Mouse (Mus musculus) lung, adult 18-20 months (tissue): ENCODE measurements around the gene Spdye4c.

Source experiments
- DNase-seq, 2 experiments: peaks; one replicate each; pipeline ENCODE4 v3.0.0; 2022; ENCODE audit warnings: mixed read lengths in 2 of 2

The Spdye4c gene

DNA sequence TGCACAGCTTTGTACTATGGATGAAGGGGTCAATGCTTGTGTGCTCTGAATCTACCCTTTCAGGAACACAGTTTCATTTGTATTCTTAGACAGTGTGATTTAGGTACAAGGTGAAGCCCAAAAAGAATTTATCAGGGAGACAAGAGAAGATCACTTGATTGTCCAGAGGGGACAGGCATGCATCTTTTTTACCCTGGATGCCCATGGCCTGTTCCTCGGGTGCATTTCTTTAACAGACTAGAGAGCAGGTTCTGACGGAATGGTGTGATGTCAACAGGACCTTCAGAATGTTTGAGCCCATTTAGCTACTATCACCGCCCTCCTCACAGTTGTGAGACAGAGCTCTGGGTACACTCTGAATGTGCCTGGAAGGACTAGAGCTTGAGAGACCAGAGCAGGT lies at the start of gene Spdye4c:
TSS of gene Spdye4c (plus strand) at position 301 of the 400 bp plus-strand sequence.
- no peak for DNase-seq

DNA sequence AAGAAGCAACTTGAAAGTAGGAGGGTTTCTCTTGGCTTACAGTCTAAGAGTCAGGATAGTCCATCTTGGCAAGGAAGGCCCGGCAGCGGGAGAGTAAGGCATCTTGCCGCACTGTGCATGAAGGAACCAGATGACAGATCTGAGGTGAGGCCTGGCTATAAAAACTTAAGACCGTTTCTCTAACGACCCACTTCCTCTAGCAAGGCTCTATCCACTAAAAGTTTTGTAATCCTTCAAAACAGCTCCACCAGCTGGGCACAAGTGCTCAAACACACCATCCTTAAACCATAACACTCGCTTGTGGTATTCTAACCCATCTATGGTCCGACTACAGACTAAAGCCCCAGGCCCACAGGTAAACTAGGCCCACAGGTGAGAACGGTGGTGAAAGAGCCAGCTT lies 47.5 kb upstream of the Spdye4c start:
- no peak for DNase-seq

DNA sequence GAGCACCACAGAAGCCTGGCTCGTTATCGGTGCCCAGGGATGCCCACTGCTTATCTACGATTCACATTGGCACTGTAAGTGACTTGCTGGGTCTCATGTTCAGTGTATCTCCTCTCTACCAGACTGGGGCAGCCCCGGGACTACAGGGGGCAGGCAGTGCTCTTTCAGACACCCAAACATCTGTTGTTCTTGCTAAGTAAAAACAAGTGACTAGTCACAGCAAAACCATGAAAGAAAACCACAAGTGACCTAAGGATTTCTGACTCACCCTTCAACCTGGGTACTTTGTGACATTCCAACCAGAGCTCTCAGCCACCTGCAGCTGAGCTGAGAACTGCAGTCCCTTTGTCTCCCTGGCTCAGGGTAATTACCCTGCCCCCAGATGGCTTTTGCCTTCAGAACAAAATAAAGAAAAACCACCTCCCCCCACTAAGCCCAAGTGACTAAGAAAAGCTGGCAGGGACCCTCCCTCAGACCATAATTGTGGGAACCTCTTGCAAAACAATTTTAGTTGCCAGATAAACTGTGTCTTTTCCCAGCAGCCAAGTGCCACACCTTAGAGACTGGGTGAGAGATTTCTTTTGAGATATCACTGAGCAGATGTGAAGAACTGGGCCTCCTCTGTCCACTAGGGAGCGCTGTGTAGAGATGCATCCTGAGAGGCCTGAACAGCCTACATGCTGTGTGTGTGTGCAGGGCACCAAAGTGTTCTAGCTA lies 46.4 kb upstream of the Spdye4c start:
- DNase-seq, result peak; percentile 54 to 68

DNA sequence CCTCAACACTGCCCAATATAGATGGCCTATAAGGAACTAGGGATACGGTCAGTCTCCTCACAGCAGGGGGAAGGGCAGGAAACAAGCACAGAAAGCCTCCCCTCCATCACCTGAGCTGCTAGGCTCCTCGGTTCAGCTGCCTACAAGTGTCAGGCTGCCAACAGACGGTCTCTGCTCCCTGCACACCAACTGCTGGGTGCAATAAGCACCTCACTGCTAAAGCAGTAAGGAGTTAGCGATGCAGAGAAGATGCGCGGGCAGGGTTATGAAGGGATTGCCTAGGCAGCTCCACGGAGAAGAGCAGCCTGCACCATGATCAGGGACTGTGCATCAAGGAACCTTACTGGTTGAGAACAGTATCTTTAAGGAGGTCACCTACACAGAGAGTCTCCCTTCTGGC lies 45.6 kb upstream of the Spdye4c start:
- DNase-seq, result no peak

GRCm38 (mm10) chr2:128547079-128547478 lies 43.9 kb upstream of the Spdye4c start:
- no peak for DNase-seq

- DNase-seq, result peak; percentile 54 to 73
Observed at GRCm38 (mm10) chr2:128548262-128548661, 42.7 kb upstream of the Spdye4c start.

DNA sequence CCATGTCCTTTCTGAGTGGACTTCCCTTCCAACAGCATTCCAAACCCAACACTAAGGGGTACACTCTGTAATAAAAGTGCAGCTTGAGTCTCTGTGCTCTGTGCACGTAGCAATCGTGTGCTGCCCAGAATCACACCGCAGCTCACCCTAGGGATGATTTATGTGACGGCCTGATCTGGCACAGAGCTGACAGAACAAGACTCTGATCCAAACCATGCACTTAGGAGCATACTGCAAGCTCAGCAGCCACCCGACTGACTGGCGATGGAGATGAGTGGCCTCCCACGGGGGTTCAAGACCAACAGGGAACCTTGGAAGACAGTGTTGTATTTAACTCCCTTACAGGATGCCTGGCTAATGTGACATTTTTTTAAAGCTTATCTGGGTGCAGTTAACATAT lies 41.4 kb upstream of the Spdye4c start:
- no peak for DNase-seq

DNA sequence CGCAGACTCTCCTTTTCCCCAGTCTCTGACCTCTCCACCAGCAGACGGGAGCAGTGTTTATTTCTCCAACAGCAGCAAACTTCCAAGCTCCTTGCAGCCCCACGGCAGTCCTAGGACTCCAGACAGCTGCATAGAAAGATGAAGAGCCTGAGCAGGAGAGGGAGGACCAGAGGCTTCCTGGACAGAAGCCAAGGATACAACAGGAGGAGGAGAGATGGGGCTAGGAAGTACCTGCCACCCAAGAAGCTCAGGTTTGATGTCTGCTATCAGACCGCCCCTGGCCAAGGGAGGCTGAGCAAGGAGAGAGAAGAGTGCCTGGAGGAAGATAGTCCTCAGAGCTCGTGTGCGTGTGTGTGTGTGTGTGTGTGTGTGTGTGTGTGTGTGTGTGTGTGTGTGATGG lies 41.0 kb upstream of the Spdye4c start:
- no peak for DNase-seq

GRCm38 (mm10) chr2:128552080-128552791 lies 38.8 kb upstream of the Spdye4c start:
- peak; percentile 84 to 90 for DNase-seq

DNA sequence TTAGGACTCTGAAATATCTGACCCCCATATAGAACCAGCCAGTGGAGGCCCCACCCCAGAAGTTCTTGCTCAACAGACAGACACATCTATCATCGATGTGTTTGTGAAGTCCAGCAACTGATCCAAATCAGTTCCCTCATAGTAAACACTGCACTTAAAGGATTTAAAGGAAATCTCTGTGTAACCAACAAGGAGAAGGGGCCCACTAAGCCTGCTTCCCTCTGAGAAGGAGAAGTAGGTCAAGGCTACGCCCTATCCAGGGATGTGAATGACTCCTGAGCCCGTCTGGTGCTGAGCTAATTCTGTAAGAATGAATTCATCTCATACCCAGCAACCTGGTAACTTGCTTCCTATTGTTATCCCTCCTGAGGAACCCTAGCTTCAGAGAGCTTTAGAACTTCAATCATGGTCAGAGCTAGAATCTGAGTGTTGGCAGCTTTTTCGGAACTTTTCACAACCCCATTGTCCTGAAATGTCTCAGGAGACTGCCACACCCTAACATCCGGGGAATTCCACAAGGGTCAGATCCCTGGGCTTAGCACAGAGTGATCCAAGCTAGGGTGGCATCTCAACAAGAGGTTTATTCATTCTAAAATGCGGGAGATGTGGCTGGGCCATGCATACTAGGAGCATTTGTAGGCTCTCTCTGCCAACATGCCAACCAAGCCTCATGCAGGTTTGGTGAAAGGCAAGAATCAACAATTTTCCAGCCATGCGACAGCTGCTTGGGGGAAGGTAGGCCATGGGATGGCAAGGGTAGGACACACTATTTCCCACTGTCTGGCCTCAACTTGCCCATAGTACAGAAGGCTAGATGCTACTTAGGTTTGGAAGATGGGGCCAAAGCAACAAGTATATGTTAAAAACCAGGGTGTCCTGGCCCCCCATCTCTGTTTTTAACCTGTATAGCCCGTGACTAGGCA lies 38.0 kb upstream of the Spdye4c start:
- peak in 1 of 2 experiments; percentile 24 for DNase-seq

DNA sequence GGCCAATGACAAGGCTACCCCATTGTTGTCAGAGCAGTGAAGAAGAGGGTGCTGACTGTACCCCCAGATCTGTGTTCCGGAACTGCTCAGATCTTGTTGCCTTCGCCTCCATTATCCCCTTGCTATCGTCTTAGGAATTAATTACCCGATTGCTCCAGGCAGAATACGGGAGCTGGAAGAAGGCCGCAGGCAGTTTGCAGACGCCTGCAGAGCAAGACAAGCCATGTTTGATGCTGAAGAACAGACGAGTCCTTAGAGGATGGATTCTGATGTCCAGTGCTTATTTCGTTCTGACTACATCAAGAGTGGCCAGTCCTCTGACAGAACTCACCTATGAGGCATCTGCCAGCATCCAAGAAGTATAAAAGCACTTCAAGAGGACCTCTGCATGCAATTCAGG lies 35.9 kb upstream of the Spdye4c start:
- DNase-seq, result no peak

DNA sequence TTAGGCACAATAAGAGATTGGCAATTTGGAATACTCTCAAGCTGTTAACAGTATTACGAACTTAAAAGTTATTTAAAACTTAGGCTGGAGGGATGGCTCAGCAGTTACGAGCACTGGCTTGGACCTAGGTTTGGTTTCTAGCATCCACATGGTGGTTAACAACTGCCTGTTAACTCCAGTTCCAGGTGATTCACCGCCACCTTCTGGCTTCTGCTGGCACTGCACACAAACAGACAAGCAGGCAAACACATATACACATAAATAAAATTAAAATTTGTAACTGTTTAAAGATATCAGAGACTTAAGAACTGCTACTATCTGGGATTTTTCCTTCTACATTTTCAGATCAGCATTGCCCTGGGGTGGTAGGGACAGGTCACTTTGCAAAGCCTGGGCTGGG lies 26.8 kb upstream of the Spdye4c start:
- DNase-seq, result no peak

GRCm38 (mm10) chr2:128565904-128566303 lies 25.1 kb upstream of the Spdye4c start:
- DNase-seq, result no peak

- peak in 1 of 2 experiments; percentile 18 for DNase-seq
Observed at GRCm38 (mm10) chr2:128566304-128567147, 24.5 kb upstream of the Spdye4c start.

- no peak for DNase-seq
Observed at GRCm38 (mm10) chr2:128568018-128568417, 23.0 kb upstream of the Spdye4c start.

DNA sequence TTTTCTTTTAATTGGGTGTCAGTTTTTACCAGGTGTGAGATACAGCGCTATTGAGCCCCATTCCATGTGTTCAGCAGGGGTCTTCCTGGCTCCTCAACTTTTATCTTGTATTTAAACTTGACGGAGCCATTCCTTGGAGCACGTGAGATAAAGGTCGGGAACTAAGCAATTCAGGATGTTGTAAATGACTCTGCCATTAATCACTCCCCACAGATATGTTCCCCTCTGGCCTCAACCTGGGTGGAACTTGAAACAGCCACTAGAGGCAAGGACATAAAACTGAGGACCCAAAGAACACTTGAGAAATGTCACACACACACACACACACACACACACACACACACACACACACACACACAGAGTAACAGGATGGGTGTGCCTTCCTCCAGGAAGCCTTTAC lies 22.5 kb upstream of the Spdye4c start:
- DNase-seq, result no peak

DNA sequence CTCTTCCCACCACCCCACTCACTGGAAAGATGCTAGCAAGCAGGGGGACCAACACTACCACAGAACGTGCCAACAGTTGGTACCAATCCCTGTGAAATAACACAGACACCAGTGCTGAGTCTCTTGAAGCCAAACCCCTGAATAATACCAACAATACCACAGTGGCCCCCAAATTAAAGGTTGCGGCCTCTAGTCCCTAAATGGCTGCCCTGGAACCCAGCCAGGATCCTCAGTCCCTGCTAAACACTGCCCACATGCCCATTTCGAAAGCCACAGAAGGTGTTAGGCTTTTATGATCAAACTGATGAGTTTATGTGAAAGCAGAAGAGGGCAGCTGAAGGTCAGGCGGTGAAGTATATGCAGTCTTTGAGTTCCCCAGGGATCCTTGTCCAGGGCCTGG lies 20.0 kb upstream of the Spdye4c start:
- no peak for DNase-seq

DNA sequence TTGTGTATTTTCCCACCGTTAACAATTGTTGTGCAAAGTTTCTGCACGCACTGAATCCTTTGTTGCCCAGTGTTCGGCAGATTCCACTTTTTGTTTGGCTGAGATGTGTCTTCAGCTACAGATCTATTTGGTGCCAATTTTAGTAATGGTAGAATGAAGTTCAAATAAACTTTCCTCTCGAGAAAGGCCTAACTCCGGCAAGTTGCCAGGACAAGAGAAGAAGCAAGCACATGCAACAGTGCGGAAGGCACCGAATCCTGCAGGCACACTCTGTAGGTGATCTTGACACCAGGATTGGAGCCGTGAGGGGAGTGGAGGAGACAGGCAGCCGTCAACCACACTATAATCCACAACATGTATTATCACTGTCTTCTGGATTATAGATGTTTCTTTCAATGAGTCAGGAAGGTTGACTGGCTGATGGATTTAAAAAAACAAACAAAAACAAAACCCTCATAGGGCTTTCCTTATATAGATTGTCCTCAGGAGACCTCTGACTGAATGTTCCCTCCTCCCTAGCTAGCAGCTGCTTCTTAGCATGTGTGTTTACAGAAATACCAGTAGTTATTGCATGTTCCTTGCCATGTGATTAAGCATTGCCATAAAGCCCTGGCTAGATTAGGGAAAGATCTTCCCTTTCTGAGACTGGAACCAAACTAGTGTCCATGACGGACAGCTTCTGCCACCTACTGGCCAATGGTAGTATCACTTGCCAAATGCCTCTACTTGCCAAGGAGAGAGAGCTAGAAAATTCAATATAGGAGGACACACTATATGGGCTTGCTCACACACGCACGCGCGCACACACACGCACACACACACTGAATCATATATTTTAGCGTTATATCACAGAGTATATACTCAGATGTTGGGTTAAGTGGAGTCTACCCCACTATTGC lies 18.0 kb upstream of the Spdye4c start:
- peak; percentile 77 to 84 for DNase-seq

- DNase-seq, result no peak
Observed at GRCm38 (mm10) chr2:128582881-128583280, 8.1 kb upstream of the Spdye4c start.

- no peak for DNase-seq
Observed at GRCm38 (mm10) chr2:128592301-128592700, 1.3 kb downstream of the Spdye4c start.

DNA sequence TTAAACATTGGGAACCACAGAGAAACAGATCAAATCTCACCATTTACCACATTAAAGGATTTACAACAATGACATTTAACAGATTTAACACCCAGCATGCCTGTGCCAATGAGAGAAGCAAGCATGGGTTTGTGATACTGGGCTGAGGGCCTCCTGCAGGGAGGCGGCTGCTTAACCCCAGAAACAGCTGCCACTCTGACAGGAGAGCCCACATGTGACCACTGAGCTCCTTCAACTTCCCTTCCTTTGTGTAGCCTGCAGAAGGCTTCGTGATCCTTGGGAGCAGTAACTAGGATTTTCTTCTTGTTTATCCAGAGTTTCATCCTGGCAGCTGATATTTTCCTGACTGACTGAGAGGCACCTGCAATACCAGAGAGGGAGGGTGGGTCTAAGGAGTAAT lies 10.5 kb downstream of the Spdye4c start:
- no peak for DNase-seq
